Mouse (Mus musculus) heart, embryonic 15.5 days (tissue): ENCODE measurements around the gene Fry. TPM values are rescaled to one million over a fixed set of nuclear protein-coding genes. Genes with fewer than 3 reads are reported as not detected.

Experiments used
- ATAC-seq: fragments of 200-750 bp; cut with Nextera tagmentation; replicated peaks from 2 replicates; pipeline ENCODE4 v1.8.0; 2017; ENCODE audit warnings: low read depth, moderate TSS enrichment; ENCODE audit not compliant: insufficient number of reproducible peaks, insufficient read depth, low FRiP score
- H3K27ac ChIP-seq: fragments of 300-500 bp; sonication (generic); 2 replicates; pipeline ENCODE4 v1.5.1; 2015; ENCODE audit warnings: mild to moderate bottlenecking, inconsistent platforms
- H3K27me3 ChIP-seq: fragments of 300-500 bp; sonication (generic); 2 replicates; pipeline ENCODE4 v1.6.1; 2015; ENCODE audit warnings: inconsistent platforms
- H3K36me3 ChIP-seq: fragments of 300-500 bp; sonication (generic); 2 replicates; pipeline ENCODE4 v1.6.1; 2015; ENCODE audit warnings: mild to moderate bottlenecking, inconsistent platforms
- H3K4me1 ChIP-seq: fragments of 300-500 bp; sonication (generic); replicated peaks from 2 replicates; pipeline ENCODE4 v1.6.1; 2015; ENCODE audit warnings: inconsistent platforms
- H3K4me2 ChIP-seq: fragments of 300-500 bp; sonication (generic); 2 replicates; pipeline ENCODE4 v1.6.1; 2015; ENCODE audit warnings: inconsistent platforms, mild to moderate bottlenecking, moderate library complexity
- H3K4me3 ChIP-seq: fragments of 300-500 bp; sonication (generic); 2 replicates; pipeline ENCODE4 v1.5.1; 2015; ENCODE audit warnings: mild to moderate bottlenecking, inconsistent platforms
- H3K9ac ChIP-seq: fragments of 300-500 bp; sonication (generic); 2 replicates; pipeline ENCODE4 v1.6.1; 2015; ENCODE audit warnings: mild to moderate bottlenecking, inconsistent platforms
- H3K9me3 ChIP-seq: fragments of 300-500 bp; sonication (generic); replicated peaks from 2 replicates; pipeline ENCODE4 v1.6.1; 2016; ENCODE audit warnings: inconsistent platforms
- WGBS: fragments of 180-500 bp; shearing (Covaris S2); methylation state at CpG from one replicate; pipeline ENCODE4 v1.1.7; 2015; ENCODE audit warnings: mixed read lengths; 5-methylcytosine and 5-hydroxymethylcytosine counted together
- polyA plus RNA-seq: library from polyadenylated mRNA; unstranded; fragments of >200 nt; fragmentation: Nextera tagmentation; extraction: Ambion mirVana; gene quantifications from 2 replicates; pipeline ENCODE4 v1.2.1, GENCODE M21; 2015

Gene Fry
- 26.7 and 30.3 TPM in 2 replicates for polyA plus RNA-seq

DNA sequence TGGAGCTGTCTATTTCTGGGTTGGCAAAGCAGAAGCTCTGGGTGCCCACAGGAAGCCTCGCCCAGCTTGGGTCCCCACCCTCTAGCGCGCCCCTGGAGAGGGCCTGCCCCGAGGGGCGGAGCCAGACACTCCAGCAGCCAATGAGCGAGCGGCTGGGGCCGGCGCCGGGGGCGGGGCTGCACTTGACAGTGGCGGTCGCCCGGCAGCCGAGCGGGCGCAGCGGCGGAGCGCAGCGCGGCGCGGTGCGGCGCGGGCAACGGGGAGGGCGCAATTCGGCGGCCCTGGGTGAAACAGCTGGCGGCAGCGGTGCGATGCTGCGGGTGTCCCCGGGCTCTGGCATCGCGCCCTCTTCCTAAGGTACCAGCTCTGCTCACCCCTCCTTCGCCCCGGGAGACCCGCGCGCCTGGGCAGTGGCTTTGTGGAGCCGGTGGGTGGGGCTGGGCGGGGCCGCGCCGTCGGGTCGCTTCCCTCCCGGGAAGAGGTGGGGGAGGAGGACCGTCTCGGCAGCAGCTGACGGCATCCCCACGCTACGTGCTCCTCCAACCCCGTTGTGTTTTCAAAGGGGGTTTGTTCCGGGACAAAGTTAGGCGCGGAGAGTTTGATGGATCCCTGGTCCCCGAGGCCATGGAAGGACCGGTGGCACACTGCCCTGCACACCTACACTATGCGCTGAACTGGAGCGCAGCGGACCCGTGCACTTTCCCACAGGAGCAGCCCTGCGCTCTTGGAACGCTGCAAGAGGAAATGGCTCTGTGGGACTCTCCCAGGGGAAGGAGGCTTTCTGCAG, at the start of gene Fry:
Fry (plus strand) TSS at position 191 of the 787 bp plus-strand sequence.
- Histone ChIP-seq H3K36me3 (no peaks in the 10 kb centered on the region), H3K27ac (peak within 1 kb of the TSS; percentile 77)
- 1% methylated on average over 56 of the region's 68 CpGs for WGBS

DNA sequence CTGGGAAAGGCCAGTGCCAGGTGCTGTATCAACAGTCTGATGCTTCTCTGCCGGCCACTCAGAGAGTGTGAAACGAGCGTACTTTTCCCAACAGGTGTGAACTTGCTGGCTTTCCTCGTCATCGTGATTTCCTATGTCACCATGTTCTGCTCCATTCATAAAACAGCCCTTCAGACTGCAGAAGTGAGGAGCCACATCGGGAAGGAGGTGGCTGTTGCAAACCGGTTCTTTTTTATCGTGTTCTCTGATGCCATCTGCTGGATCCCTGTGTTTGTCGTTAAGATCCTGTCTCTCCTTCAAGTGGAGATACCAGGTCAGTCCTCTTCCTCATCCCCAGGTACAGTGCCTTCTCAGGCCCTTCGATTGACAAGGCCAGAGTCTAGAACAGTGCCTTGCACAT, 48.4 kb upstream of the Fry start:
- H3K36me3 ChIP-seq = no peaks in the 10 kb centered on the region
- ATAC-seq = no peak
- 14% methylated on average over 10 of the region's 10 CpGs for WGBS
- H3K4me3 ChIP-seq = no peak overlapping the region
- no peak overlapping the region for H3K9ac ChIP-seq
- no peaks in the 10 kb centered on the region for H3K4me1 ChIP-seq
- no peak overlapping the region for H3K27ac ChIP-seq
- 0 out of 2 replicates have a peak overlapping the region, but pooled peaks have one; percentile 2 for H3K4me2 ChIP-seq
- peaks cover 3% of the 10 kb centered on the region; the same call in 1 of the 2 replicates for H3K27me3 ChIP-seq
- H3K9me3 ChIP-seq = no peaks in the 10 kb centered on the region

More for the DNA sequence above, at the start of gene Fry:
- Histone ChIP-seq H3K4me1 (peaks cover 33% of the 10 kb centered on the region), H3K4me2 (peak within 1 kb of the TSS; percentile 80), H3K4me3 (peak within 1 kb of the TSS; percentile 74), H3K9ac (peak within 1 kb of the TSS; percentile 58), H3K27me3 (no peaks in the 10 kb centered on the region), H3K9me3 (no peaks in the 10 kb centered on the region)
- ATAC-seq = peak; percentile 98

DNA sequence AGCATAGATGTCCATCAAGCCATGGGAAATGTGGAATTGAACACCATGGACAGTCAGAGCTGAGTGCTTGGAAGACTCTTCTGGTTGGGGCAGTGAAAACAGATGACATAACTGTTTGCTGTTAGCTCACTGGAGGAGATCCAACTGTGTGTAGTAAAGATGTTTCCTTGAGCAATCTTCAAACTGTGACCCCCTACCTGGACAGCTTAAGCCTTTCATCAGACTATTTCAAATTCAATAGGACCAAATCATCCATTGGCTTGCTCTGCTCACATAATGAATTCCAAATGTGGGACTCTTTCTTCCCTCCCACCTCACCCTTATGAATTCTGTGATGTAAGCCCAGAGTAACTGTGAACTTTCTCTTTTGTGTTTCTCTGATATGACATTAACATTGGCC, 46.7 kb upstream of the Fry start:
- no peak overlapping the region for H3K27ac ChIP-seq
- no peak overlapping the region for H3K4me3 ChIP-seq
- no peak for ATAC-seq

DNA sequence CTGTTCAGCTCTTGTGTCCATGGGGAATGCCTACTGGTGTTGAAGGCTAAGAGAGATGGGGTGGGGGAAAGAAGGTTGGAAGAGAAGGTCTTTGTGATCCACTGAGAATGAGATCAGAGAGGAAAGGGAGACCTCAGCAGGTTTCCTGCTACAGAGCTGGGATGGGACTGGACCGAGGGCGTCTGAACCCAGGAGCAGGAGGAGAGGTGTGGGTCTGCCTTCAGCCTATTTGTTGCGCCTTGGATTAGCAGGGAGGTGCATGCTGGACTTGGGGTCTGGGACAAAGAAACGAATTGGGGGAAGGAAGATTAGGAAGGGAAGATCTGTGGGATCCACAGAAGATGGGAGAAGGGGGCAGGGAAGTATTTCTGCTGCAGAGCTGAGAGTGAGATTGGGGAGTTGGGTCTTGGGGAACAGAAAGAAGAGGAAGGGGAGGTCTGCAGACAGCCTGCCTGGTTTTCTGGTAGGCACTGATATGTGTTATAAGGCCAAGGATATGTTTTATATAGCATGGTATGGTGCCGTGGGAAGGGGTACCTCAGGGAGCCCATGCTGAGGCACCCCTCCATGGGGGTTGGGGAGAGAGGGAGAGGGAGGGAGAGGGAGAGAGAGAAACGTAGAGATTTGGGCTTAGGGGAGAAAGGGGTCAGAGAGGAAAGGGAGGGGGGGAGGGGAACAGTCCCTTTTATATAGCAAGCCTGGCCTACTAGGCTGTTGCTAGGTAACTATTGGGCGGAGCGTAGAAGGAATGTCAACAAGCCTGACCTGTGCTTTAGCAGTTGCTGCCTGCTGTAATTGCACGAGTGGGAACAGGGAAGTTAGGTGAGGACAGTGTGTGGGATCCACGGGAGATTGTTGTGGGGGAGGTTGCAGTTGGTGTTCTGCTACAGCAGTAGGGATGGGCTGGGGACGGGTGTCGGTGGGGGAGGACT, 38.3 kb upstream of the Fry start:
- ATAC-seq = no peak; the same call in 1 of the 2 replicates
- no peak overlapping the region for H3K27ac ChIP-seq
- peak overlapping the region; percentile 30 for H3K4me2 ChIP-seq
- no peak overlapping the region for H3K9ac ChIP-seq
- 25% methylated on average over 10 of the region's 12 CpGs for WGBS
- H3K4me3 ChIP-seq = peak overlapping the region; percentile 13; the same call in 1 of the 2 replicates
- no peaks in the 10 kb centered on the region for H3K9me3 ChIP-seq
- H3K27me3 ChIP-seq = no peaks in the 10 kb centered on the region
- H3K4me1 ChIP-seq = peaks cover 6% of the 10 kb centered on the region
- no peaks in the 10 kb centered on the region for H3K36me3 ChIP-seq

More for the DNA sequence above, 46.7 kb upstream of the Fry start:
- Histone ChIP-seq H3K4me1 (no peaks in the 10 kb centered on the region), H3K36me3 (no peaks in the 10 kb centered on the region), H3K9ac (no peak overlapping the region), H3K9me3 (no peaks in the 10 kb centered on the region), H3K27me3 (peaks cover 3% of the 10 kb centered on the region; the same call in 1 of the 2 replicates), H3K4me2 (no peak overlapping the region)

DNA sequence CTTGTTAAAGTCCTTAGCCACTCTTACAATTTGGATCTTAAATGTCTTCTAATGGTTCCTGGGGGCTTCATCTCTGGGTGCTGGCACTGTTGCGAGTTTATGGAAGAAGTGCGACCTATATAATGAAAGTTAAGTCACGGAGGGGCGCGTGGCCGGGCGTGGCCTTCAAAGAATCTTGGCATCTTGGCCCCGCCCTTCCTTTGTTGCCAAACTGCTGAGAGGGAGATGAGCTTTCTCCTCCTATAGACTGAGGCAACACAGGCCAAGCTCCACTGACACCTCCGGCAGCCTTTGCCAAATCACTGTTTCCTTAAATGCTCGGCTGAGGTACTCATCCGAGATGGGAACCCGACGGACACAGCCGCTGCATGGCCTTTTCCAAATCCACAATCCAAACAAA, 35.7 kb upstream of the Fry start:
- H3K27ac ChIP-seq = no peak overlapping the region
- no peak overlapping the region for H3K4me2 ChIP-seq
- no peak overlapping the region for H3K4me3 ChIP-seq
- H3K27me3 ChIP-seq = no peaks in the 10 kb centered on the region
- peaks cover 6% of the 10 kb centered on the region for H3K4me1 ChIP-seq
- H3K9ac ChIP-seq = no peak overlapping the region
- 79% methylated on average over 14 of the region's 14 CpGs for WGBS
- H3K9me3 ChIP-seq = no peaks in the 10 kb centered on the region
- ATAC-seq = no peak
- H3K36me3 ChIP-seq = no peaks in the 10 kb centered on the region

DNA sequence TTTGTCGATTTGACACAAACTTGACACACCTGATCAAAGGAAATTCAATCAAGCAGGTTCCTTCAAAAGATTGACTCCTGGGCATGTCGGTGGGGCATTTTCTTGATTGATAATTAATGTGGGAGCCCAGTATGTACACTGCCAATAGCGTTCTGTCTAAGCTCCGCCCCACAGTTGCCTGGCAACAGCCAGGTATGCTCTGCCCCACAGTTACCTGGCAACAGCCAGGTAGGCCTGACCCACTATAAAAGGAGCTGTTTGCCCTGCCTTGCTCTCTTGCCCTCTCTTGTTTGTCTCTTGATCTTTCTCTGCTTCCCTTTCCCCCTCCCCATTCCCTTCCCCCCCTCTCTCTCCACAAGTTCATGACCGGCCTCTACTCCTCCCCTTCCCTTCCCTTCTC, 35.3 kb upstream of the Fry start:
- Histone ChIP-seq H3K9ac (no peak overlapping the region), H3K9me3 (no peaks in the 10 kb centered on the region), H3K4me1 (peaks cover 6% of the 10 kb centered on the region), H3K4me3 (no peak overlapping the region), H3K36me3 (no peaks in the 10 kb centered on the region), H3K27ac (no peak overlapping the region), H3K27me3 (no peaks in the 10 kb centered on the region), H3K4me2 (no peak overlapping the region)
- no peak for ATAC-seq
- 68% methylated on average over 5 of the region's 5 CpGs for WGBS

DNA sequence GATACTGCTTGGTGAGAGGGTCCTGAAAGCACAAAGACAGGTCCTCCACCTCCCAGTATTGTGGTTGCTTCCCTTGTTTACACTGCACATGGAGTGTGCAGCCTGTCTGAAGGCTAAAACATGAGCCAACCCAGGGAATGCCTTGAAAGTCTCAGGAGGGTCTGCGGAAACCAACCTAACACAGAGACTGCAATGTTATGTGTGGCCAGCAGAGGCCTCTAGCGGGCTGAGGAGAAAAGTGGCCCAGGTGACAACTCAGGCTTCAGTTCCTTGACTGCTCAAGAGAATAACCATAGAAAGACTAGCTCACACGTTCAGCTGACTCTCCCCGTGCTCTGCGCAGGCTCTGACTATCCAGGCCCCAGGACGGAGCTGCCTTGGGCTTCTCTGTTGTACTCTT, 20.8 kb upstream of the Fry start:
- H3K4me3 ChIP-seq = no peak overlapping the region
- H3K27me3 ChIP-seq = no peaks in the 10 kb centered on the region
- no peak overlapping the region for H3K9ac ChIP-seq
- H3K27ac ChIP-seq = no peak overlapping the region
- 8% methylated on average over 6 of the region's 6 CpGs for WGBS
- no peaks in the 10 kb centered on the region for H3K9me3 ChIP-seq
- no peak; the same call in 1 of the 2 replicates for ATAC-seq
- H3K36me3 ChIP-seq = no peaks in the 10 kb centered on the region
- H3K4me2 ChIP-seq = peak overlapping the region; percentile 33
- no peaks in the 10 kb centered on the region for H3K4me1 ChIP-seq

DNA sequence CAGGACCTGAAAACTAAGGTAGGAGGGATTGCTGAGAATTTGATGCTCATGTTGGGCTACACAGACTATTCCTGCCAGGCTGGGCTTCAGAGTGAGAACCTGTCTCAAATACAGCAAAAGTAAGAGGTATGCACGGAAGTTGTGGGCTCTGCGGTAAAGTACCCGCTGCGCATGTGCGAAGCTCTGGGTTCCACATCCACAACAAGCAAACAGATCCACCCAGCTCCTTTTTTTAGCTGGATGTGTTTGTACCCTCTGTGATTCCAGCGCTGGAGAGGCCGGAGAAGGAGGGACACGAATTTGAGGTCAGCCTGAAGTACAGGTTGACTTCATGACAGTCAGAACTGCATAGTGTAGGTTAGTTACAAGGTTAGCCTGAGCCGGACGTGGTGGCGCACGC, 19.7 kb upstream of the Fry start:
- WGBS = 87% methylated on average over 12 of the region's 12 CpGs
- no peak for ATAC-seq
- H3K36me3 ChIP-seq = no peaks in the 10 kb centered on the region
- H3K4me2 ChIP-seq = no peak overlapping the region
- no peak overlapping the region for H3K9ac ChIP-seq
- no peaks in the 10 kb centered on the region for H3K27me3 ChIP-seq
- H3K4me3 ChIP-seq = no peak overlapping the region
- H3K9me3 ChIP-seq = no peaks in the 10 kb centered on the region
- no peak overlapping the region for H3K27ac ChIP-seq
- H3K4me1 ChIP-seq = no peaks in the 10 kb centered on the region

DNA sequence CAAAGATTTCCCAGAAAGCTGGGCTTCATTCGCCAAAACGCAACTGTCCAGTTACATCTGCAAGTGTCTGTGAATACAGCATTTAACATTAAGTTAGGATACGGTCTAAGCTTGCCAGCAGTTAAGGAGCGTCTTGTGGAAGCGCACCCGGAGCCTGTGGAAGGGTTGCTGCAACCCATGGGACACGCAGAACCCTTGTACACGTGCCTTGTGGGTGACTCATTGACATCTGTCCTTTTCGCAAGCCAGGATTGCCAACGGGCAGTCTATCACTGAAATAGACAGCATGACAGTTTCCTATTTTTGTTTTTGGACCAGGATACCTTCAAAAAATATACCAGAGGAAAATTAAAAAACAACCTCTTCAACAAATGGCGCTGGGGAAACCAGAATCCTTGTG, 16.7 kb upstream of the Fry start:
- Histone ChIP-seq H3K4me1 (no peaks in the 10 kb centered on the region), H3K27me3 (no peaks in the 10 kb centered on the region), H3K4me3 (no peak overlapping the region), H3K4me2 (no peak overlapping the region), H3K27ac (no peak overlapping the region), H3K9ac (no peak overlapping the region), H3K36me3 (no peaks in the 10 kb centered on the region), H3K9me3 (no peaks in the 10 kb centered on the region)
- no peak for ATAC-seq
- 81% methylated on average over 11 of the region's 11 CpGs for WGBS

DNA sequence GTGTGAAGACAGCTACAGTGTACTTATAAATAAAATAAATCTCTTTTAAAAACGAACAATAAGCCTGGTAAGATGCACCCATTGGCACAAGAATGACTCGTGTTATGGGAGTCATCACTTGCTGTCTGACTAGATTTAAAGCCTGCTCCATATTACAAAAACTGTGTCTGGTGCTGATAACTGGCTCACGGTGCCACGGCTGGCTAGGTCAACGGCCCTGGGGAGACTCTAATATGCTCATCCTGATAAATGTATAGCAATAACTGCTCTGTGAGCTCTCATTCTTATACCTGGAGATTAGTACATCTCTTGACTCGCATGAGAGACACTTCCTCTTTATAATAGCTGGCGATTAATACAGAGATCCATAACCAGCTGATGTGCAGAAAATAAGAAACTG, 12.1 kb upstream of the Fry start:
- Histone ChIP-seq H3K9ac (no peak overlapping the region), H3K36me3 (no peaks in the 10 kb centered on the region), H3K27me3 (no peaks in the 10 kb centered on the region), H3K4me3 (no peak overlapping the region), H3K9me3 (no peaks in the 10 kb centered on the region), H3K27ac (no peak overlapping the region), H3K4me2 (no peak overlapping the region), H3K4me1 (no peaks in the 10 kb centered on the region)
- no peak for ATAC-seq
- 85% methylated on average over 7 of the region's 7 CpGs for WGBS

DNA sequence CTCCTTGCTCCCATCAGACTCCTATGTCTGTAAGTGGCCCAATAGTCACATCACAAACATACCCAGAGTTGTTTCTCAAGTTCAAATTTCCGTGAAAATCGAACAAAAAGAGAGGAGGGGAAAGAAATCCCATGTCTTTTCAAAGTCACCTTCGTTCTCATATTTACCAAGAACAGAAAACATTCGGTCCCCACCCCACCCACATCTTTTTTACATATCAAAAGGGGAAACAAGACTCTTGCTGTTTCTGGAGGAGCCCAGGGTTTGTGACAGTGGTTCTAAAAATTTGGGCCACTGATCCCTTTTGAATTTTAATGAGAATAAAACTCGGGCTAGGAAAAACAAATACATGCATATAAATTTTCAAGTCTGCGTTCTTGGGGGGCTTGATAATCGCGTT, 7.2 kb upstream of the Fry start:
- peaks cover 17% of the 10 kb centered on the region for H3K4me1 ChIP-seq
- H3K27ac ChIP-seq = no peak overlapping the region
- H3K27me3 ChIP-seq = no peaks in the 10 kb centered on the region
- H3K36me3 ChIP-seq = no peaks in the 10 kb centered on the region
- 48% methylated on average over 8 of the region's 8 CpGs for WGBS
- H3K9ac ChIP-seq = no peak overlapping the region
- no peaks in the 10 kb centered on the region for H3K9me3 ChIP-seq
- H3K4me3 ChIP-seq = no peak overlapping the region
- no peak for ATAC-seq
- no peak overlapping the region for H3K4me2 ChIP-seq
